Mouse (Mus musculus) erythroblast, embryonic 14.5 days (primary cell): Measurements from ENCODE around the gene Rbm10. TPM values are rescaled to one million over a fixed set of nuclear protein-coding genes. Genes with fewer than 3 reads are reported as not detected.

ENCODE experiments used
- H3K27me3 ChIP-seq: 2 replicates; pipeline ENCODE4 v1.6.1; 2012; ENCODE audit warnings: inconsistent platforms; ENCODE audit not compliant: control insufficient read depth
- H3K36me3 ChIP-seq: 2 replicates; pipeline ENCODE4 v1.6.1; 2012; ENCODE audit warnings: mild to moderate bottlenecking, inconsistent platforms; ENCODE audit not compliant: control insufficient read depth
- H3K4me1 ChIP-seq: 2 replicates; pipeline ENCODE4 v1.6.1; 2012; ENCODE audit warnings: inconsistent platforms; ENCODE audit not compliant: control insufficient read depth
- H3K4me3 ChIP-seq: replicated peaks from 2 replicates; pipeline ENCODE3; 2012; ENCODE audit warnings: moderate library complexity, mild to moderate bottlenecking, inconsistent platforms
- H3K9me3 ChIP-seq: 2 replicates; pipeline ENCODE4 v1.6.1; 2012; ENCODE audit warnings: low read length, inconsistent platforms, mixed read lengths; ENCODE audit not compliant: control insufficient read depth
- GATA1 ChIP-seq: IDR thresholded peaks from 2 replicates; pipeline ENCODE4 v1.6.1; 2012; ENCODE audit warnings: low read length, inconsistent platforms, mixed read lengths
- TAL1 ChIP-seq: IDR thresholded peaks from 3 replicates; pipeline ENCODE4 v1.6.1; 2012; ENCODE audit warnings: low read length, inconsistent platforms, mixed read lengths
- polyA plus RNA-seq: library from polyadenylated mRNA; stranded (reverse); fragments of >175 nt; gene quantifications from 2 replicates; pipeline ENCODE4 v1.2.3, GENCODE M21; 2012

Rbm10 gene
- 5.8 and 5.9 TPM in 2 replicates for polyA plus RNA-seq

DNA sequence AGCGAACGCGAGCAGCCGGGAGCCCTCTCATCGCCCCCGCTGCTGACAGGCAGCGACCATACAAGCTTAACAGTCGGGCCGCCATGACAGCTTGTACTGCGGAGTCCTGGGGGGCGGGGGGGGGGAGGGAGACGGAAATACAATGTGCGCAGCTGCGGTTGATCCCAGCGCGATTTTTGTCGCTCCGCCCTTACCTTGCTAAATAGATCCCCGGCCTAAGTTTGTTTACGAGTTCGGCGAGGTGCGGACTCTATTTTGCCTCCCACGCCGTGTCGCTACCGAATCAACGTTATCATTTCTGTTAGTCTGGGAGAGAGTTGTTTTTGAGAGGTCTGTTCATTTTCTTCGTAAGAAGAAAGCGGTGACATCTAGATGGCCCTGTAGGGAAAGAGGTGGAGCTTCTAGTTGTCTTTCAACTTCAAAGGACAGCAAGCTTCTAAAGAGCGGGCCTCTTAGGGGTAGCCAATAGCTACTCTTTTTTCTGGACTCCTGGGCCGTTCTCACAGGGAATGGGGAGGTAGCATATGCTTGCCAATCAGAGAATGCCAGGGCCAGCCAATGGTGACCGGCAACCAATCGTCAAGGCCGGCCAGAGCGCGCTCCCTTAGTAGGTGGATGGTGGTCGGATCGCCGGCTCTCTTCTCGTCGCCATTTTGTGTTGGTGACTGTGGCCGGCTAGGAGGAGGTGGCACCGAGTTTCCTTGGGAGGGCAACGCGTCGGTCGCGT lies at the start of gene Rbm10, which contains the start of gene Ndufb11:
Rbm10 (plus strand) TSS at position 328 of the 727 bp plus-strand sequence.
Ndufb11 (minus strand) TSS at position 444 of the 727 bp plus-strand sequence.
- H3K36me3 ChIP-seq = peaks cover 56% of the 10 kb centered on the region
- H3K4me3 ChIP-seq = peak within 1 kb of the TSS; percentile 93
- no peaks in the 10 kb centered on the region for H3K9me3 ChIP-seq
- TF ChIP-seq GATA1 (no peak), TAL1 (no peak)
- H3K27me3 ChIP-seq = no peaks in the 10 kb centered on the region
- H3K4me1 ChIP-seq = peaks cover 25% of the 10 kb centered on the region

- Histone ChIP-seq H3K36me3 (no peaks in the 10 kb centered on the region), H3K9me3 (no peaks in the 10 kb centered on the region), H3K4me1 (peaks cover 26% of the 10 kb centered on the region), H3K4me3 (no peak overlapping the region), H3K27me3 (no peaks in the 10 kb centered on the region)
- TF ChIP-seq GATA1 (no peak), TAL1 (no peak)
Observed at GRCm38 (mm10) chrX:20571024-20571423, 46.3 kb upstream of the Rbm10 start.

DNA sequence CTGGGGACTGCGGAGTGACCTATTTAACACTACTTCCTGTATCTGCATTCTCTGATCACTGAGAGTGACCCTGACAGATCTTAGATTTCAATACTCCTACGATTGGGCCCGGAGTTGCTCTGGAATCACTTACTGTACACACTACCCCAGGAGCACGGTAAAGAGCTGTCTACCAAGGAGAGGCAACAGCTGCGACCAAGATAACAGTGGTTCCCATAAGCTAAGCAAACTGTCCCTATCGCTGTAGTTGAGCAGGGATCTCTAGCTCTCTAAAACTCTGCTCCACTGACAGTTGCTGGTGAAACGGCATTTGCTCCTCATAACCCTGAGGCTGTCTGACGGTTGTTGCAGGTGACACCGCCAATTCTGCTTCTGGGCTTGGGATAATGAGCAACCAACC lies 44.6 kb upstream of the Rbm10 start:
- H3K9me3 ChIP-seq = no peaks in the 10 kb centered on the region
- no peaks in the 10 kb centered on the region for H3K36me3 ChIP-seq
- H3K4me3 ChIP-seq = no peak overlapping the region
- H3K27me3 ChIP-seq = no peaks in the 10 kb centered on the region
- H3K4me1 ChIP-seq = peaks cover 26% of the 10 kb centered on the region
- TF ChIP-seq GATA1 (no peak), TAL1 (no peak)

GRCm38 (mm10) chrX:20573927-20574326 lies 43.4 kb upstream of the Rbm10 start:
- no peaks in the 10 kb centered on the region for H3K36me3 ChIP-seq
- no peak overlapping the region for H3K4me3 ChIP-seq
- H3K27me3 ChIP-seq = no peaks in the 10 kb centered on the region
- TF ChIP-seq TAL1 (no peak), GATA1 (no peak)
- H3K4me1 ChIP-seq = peaks cover 26% of the 10 kb centered on the region
- H3K9me3 ChIP-seq = no peaks in the 10 kb centered on the region

GRCm38 (mm10) chrX:20587968-20588367 lies 29.3 kb upstream of the Rbm10 start:
- no peak for TF ChIP-seq TAL1
- no peak for TF ChIP-seq GATA1
- Histone ChIP-seq H3K36me3 (no peaks in the 10 kb centered on the region), H3K9me3 (no peaks in the 10 kb centered on the region), H3K4me3 (no peak overlapping the region), H3K27me3 (no peaks in the 10 kb centered on the region), H3K4me1 (no peaks in the 10 kb centered on the region)

- TF ChIP-seq GATA1 (no peak), TAL1 (no peak)
- Histone ChIP-seq H3K9me3 (no peaks in the 10 kb centered on the region), H3K4me3 (no peak overlapping the region), H3K36me3 (no peaks in the 10 kb centered on the region), H3K4me1 (no peaks in the 10 kb centered on the region), H3K27me3 (no peaks in the 10 kb centered on the region)
Observed at GRCm38 (mm10) chrX:20608500-20608899, 8.8 kb upstream of the Rbm10 start.

GRCm38 (mm10) chrX:20616861-20617175 lies 485 bp upstream of the Rbm10 start:
- H3K36me3 ChIP-seq = peaks cover 51% of the 10 kb centered on the region
- H3K27me3 ChIP-seq = no peaks in the 10 kb centered on the region
- H3K4me3 ChIP-seq = peak overlapping the region; percentile 93
- peaks cover 25% of the 10 kb centered on the region for H3K4me1 ChIP-seq
- TF ChIP-seq TAL1 = no peak
- no peak for TF ChIP-seq GATA1
- no peaks in the 10 kb centered on the region for H3K9me3 ChIP-seq

DNA sequence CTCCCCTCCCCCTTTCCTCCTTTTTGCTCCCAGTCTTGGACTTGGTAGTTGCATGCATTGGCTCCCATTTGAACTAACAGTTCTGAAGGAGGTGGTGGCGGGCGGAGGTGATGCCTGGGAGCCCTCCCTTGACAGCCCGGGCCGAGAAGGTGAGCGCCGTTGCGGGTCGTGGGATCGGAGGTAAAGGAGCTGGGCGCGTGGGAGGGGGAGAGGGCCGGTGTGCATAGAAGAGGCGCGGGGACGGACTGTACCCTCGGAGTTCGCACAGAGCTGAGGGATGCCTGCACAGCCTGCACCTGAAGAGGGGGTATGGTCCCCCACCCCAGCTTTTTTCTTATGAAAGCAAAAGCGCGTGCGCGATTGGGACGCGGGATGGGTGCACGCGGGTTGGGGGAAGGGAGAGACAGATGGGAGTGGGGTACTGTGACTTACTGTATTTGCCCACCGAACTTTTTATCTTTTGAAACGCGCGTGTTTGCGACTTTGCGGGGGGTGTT lies 648 bp downstream of the Rbm10 start:
- Histone ChIP-seq H3K36me3 (peaks cover 62% of the 10 kb centered on the region), H3K9me3 (no peaks in the 10 kb centered on the region), H3K27me3 (no peaks in the 10 kb centered on the region), H3K4me3 (peak overlapping the region; percentile 93), H3K4me1 (peaks cover 25% of the 10 kb centered on the region)
- TF ChIP-seq GATA1 = no peak

GRCm38 (mm10) chrX:20638141-20638540 lies 20.8 kb downstream of the Rbm10 start:
- Histone ChIP-seq H3K4me3 (no peak overlapping the region), H3K9me3 (no peaks in the 10 kb centered on the region), H3K4me1 (no peaks in the 10 kb centered on the region), H3K36me3 (peaks cover 90% of the 10 kb centered on the region), H3K27me3 (no peaks in the 10 kb centered on the region)
- no peak for TF ChIP-seq TAL1
- TF ChIP-seq GATA1 = no peak

- no peak overlapping the region for H3K4me3 ChIP-seq
- no peaks in the 10 kb centered on the region for H3K9me3 ChIP-seq
- H3K36me3 ChIP-seq = peaks cover 99% of the 10 kb centered on the region
- H3K27me3 ChIP-seq = no peaks in the 10 kb centered on the region
- no peaks in the 10 kb centered on the region for H3K4me1 ChIP-seq
- TF ChIP-seq TAL1 = no peak
- TF ChIP-seq GATA1 = no peak
Observed at GRCm38 (mm10) chrX:20644780-20645179, 27.5 kb downstream of the Rbm10 start.
